Mouse (Mus musculus) B cell, adult 67 days (primary cell): ENCODE data around the gene Gm21954. TPM values are rescaled to one million over a fixed set of nuclear protein-coding genes. Genes with fewer than 3 reads are reported as not detected.

Experiments used
- total RNA-seq, 2 experiments: library from RNA; stranded (reverse); gene quantifications; 4 replicates each; pipeline ENCODE4 v1.2.4; 2023

The Gm21954 gene
- total RNA-seq: not detected

DNA sequence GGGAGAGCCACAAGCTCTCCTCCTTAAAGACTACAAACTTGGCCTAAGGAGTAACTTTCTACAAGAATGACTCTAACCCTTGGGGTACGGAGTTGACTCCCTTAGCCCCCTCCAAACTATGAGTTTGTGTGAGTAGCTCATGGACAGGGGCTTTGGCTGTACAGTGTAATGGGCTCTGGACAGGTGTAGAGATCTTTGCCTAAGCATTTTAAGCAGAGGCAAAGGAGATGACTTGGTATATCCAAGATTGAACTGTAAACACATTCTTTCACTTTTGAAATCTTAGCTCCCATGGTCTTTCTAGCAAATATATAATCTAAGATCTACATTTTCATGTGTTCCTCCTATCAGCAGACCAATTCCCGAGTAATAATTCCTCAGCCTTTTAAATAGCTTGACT, at the start of gene Gm21954:
Gm21954 (minus strand) TSS at position 101 of the 400 bp plus-strand sequence.

Other genes starting within 250 kb of the Gm21954 start
- gene Dclk1, start 229.8 kb downstream of the Gm21954 start, total RNA-seq: not detected